Mouse (Mus musculus) embryonic fibroblast, embryonic 13.5 days (primary cell): Measurements from ENCODE around the gene Gorab. TPM values are rescaled to one million over a fixed set of nuclear protein-coding genes. Genes with fewer than 3 reads are reported as not detected.
A peak's percentile ranks its signal among the peaks of the same experiment; 100 is the strongest.

Source experiments
- H3K27ac ChIP-seq: 2 replicates; pipeline ENCODE4 v1.5.1; 2012; ENCODE audit warnings: low read length, control low read depth, inconsistent platforms; ENCODE audit not compliant: insufficient read depth
- H3K4me1 ChIP-seq: 2 replicates; pipeline ENCODE4 v1.6.1; 2011; ENCODE audit warnings: low read length; ENCODE audit not compliant: control insufficient read depth, insufficient read depth
- H3K4me3 ChIP-seq: 2 replicates; pipeline ENCODE4 v1.5.1; 2011; ENCODE audit warnings: mild to moderate bottlenecking, control low read depth, low read length; ENCODE audit not compliant: insufficient read depth
- CTCF ChIP-seq: IDR thresholded peaks from 2 replicates; pipeline ENCODE4 v1.5.1; 2011; ENCODE audit warnings: mild to moderate bottlenecking, control low read depth, low read length, moderate library complexity, borderline replicate concordance; ENCODE audit not compliant: insufficient read depth
- POLR2A ChIP-seq: IDR thresholded peaks from 2 replicates; pipeline ENCODE4 v1.6.1; 2011; ENCODE audit warnings: low read depth, mild to moderate bottlenecking, control low read depth, low read length, moderate library complexity
- polyA plus RNA-seq: library from polyadenylated mRNA; stranded (reverse); fragments of >200 nt; gene quantifications from 2 replicates; pipeline ENCODE4 v1.2.4, GENCODE M21; 2011; ENCODE audit warnings: low read depth; ENCODE audit not compliant: missing spikeins, insufficient read length

Gene Gorab
- polyA plus RNA-seq, 1 experiment = 27.4 TPM

DNA sequence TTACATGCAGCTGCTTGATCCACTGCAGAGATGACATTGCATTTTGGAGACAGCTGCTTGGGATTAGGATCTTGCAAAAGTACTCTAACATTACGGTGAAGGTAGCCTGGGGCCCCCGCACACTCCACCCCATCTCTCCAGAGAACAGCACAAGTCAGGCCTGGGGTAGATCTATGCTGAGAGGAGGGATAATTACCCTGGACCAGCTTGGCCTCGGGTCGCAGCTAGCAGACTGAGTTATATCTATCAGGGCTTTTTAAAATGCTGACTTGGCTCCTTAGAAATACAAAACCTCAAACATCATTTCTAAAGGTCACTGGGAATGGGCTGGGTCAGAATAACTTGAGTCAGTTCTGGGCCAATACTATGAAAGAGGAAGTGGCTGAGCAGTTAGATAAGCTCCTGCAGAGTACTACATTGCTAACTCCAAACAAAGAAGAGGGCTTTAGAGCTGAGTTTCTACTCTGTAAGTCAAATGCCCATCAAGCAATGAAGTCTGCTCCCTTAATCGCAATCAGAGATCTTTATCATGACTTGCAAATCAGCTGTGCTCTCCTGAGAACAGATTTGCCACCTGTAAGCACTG lies 19.9 kb downstream of the Gorab start:
- peak overlapping the region; percentile 90 for H3K27ac ChIP-seq
- no peak overlapping the region for H3K4me3 ChIP-seq
- TF ChIP-seq POLR2A = no peak
- no peak for TF ChIP-seq CTCF
- peaks cover 31% of the 10 kb centered on the region for H3K4me1 ChIP-seq

DNA sequence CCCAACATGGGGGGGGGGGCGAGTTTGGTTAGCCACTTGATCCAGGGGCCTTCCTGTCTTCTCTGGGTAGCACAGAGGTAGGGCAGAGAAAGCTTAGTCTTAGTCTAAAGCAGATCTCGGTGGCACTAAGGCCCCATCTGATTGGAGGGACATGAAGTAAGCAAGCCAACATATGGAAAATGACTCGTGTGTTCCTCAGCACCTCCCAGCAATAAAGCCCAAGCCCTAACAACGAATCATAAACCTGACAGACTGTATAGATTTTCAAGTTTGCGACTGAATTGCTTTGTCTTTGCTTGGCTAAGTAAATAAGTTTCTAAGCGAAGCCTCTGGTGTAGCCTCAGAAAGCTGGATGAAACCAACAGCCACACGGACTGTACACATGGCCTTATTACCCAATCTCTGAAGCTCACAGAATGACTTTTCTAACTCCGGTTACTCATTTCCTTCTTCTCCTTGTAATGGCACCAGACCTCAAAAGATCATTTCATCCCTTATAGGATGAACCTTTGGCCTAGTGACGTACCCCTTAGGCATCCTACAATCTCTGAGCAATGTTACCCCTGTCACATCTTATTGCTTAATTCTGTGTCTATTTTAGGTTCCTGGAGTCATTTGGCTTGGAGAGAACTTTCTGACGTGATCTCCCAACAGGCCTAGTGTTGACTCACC lies 21.3 kb downstream of the Gorab start:
- H3K27ac ChIP-seq = peak overlapping the region; percentile 91
- TF ChIP-seq POLR2A (no peak), CTCF (no peak)
- peaks cover 36% of the 10 kb centered on the region for H3K4me1 ChIP-seq
- no peak overlapping the region for H3K4me3 ChIP-seq

DNA sequence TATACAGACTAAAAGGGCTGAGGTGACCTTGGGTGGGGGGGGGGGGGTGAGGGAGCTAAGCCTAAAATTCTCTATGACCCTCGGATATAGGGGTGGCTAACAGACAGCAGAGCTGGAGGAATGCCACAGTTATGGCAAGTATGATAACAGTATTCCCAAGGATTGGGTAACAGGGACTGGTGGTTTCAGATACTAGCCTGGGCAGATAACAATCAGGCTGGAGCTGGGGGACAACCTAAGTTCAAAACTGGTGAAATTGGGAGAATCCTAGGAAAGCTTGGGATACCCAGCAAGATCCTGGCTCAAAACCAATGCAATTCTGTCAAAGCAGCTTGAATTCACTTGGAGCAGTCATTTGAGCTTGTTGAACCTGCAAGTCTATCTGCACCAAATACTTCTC lies 22.9 kb downstream of the Gorab start:
- H3K27ac ChIP-seq = peak overlapping the region; percentile 91
- no peak for TF ChIP-seq POLR2A
- TF ChIP-seq CTCF = no peak

GRCm38 (mm10) chr1:163380072-163380471 lies 23.4 kb downstream of the Gorab start:
- H3K4me3 ChIP-seq = no peak overlapping the region
- H3K4me1 ChIP-seq = peaks cover 36% of the 10 kb centered on the region
- no peak for TF ChIP-seq CTCF
- no peak for TF ChIP-seq POLR2A
- peak overlapping the region; percentile 91 for H3K27ac ChIP-seq

More for the DNA sequence above, 22.9 kb downstream of the Gorab start:
- Histone ChIP-seq H3K4me3 (no peak overlapping the region), H3K4me1 (peaks cover 36% of the 10 kb centered on the region)

GRCm38 (mm10) chr1:163377924-163378323 lies 25.5 kb downstream of the Gorab start:
- H3K4me1 ChIP-seq = peaks cover 30% of the 10 kb centered on the region
- peak overlapping the region; percentile 88 for H3K27ac ChIP-seq
- no peak overlapping the region for H3K4me3 ChIP-seq
- TF ChIP-seq CTCF (no peak), POLR2A (no peak)

- TF ChIP-seq POLR2A (no peak), CTCF (no peak)
- Histone ChIP-seq H3K27ac (peak overlapping the region; percentile 85), H3K4me1 (peaks cover 28% of the 10 kb centered on the region), H3K4me3 (no peak overlapping the region)
Measured at GRCm38 (mm10) chr1:163376818-163377581, 26.5 kb downstream of the Gorab start.

DNA sequence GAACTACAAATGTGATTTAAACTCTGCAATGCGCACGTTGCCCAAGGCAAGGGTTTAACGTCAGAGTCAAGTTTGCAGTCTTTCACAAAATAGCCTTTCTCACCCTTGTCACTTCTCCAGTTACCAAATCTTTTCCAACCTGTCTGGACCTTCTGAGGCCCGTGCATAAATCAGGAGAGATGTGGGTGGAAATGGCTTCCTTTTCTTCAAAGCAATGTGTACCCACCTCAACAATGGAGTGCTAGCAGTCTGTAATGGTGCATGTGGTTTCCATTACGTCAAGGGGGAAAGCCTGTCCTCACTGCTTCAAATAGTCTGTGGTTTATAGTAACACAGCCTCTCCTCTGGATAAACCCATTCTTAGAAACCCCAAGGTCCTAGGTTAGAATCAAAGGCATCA lies 29.0 kb downstream of the Gorab start:
- no peak for TF ChIP-seq POLR2A
- no peak for TF ChIP-seq CTCF
- H3K27ac ChIP-seq = no peak overlapping the region
- peaks cover 13% of the 10 kb centered on the region for H3K4me1 ChIP-seq
- H3K4me3 ChIP-seq = no peak overlapping the region

DNA sequence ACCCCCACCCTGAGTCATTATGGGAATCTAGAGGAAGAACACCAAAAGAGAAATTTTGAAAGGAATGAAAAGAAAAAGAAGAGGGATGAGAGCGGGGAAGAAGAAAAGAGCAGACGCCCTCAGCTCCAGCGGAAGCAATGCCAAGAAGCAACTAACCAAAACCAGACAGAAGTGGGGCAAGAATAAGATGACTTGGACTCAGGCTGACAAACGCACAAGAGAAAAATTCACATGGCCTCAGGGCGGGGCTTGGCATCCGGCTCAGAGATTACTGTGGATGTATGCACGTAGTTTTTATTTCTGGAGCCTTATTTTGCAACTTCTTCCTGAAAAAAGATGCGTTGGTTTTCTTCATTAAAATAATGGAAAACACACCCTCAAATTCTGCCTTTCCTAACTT lies 41.3 kb downstream of the Gorab start:
- H3K27ac ChIP-seq = peak overlapping the region; percentile 99
- H3K4me3 ChIP-seq = no peak overlapping the region
- TF ChIP-seq CTCF = no peak
- 0 out of 2 replicates have a peak, but pooled peaks have one; percentile 34 for TF ChIP-seq POLR2A

DNA sequence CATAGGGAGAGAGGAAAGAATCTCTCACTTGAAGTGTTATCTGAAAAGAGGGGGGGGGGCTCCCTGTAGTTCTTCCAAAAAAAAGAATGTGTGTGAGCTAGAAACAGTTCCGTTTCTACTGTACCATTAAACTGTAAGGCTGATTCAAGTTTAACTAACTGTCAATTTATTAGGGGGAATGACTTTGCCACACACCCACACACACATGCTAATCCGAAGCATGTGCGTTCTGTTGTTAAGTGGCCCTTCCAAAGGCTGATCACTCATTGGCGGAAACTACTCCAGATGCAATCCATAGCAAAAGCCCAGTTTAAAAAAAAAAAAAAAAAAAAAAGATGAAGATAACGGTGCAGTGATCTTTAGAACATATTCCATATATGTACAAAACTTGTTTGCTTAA lies 42.1 kb downstream of the Gorab start:
- H3K4me1 ChIP-seq = peaks cover 9% of the 10 kb centered on the region
- TF ChIP-seq CTCF (no peak), POLR2A (0 out of 2 replicates have a peak, but pooled peaks have one; percentile 6)
- no peak overlapping the region for H3K4me3 ChIP-seq
- peak overlapping the region; percentile 99 for H3K27ac ChIP-seq

More for the DNA sequence above, 41.3 kb downstream of the Gorab start:
- H3K4me1 ChIP-seq = peaks cover 9% of the 10 kb centered on the region

GRCm38 (mm10) chr1:163360796-163361195 lies 42.7 kb downstream of the Gorab start:
- H3K4me3 ChIP-seq = no peak overlapping the region
- peaks cover 9% of the 10 kb centered on the region for H3K4me1 ChIP-seq
- TF ChIP-seq POLR2A (no peak), CTCF (no peak)
- peak overlapping the region; percentile 99 for H3K27ac ChIP-seq
